Mouse (Mus musculus): Measurements from ENCODE around the gene Chrm2.

The Chrm2 gene

GRCm38 (mm10) chr6:36387612-36388400 lies at the start of gene Chrm2:
TSS of gene Chrm2 (plus strand) at chr6:36388084.
- DNase-seq (ENCODE audit: low spot score) = peak; percentile 7

DNA sequence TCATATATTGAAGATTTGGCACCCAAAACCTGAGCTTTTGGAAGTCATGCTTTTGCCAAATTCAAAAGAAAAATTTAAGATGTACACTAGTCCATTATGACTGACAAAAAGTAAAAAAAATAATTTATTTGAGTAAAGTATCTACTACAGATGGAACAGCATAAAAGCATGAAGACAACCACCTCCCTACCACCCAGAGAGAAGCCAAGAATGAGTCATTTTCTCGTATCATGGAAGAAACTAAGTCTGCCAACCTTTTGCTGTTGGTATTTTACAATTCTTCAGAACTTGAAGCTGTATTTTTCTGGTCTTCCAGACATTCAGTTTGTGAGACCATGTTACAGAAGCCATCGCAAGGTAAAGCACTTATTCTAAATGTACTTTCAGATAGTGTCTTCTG lies 13.9 kb upstream of the Chrm2 start:
- no peak for DNase-seq (ENCODE audit: low spot score)

DNA sequence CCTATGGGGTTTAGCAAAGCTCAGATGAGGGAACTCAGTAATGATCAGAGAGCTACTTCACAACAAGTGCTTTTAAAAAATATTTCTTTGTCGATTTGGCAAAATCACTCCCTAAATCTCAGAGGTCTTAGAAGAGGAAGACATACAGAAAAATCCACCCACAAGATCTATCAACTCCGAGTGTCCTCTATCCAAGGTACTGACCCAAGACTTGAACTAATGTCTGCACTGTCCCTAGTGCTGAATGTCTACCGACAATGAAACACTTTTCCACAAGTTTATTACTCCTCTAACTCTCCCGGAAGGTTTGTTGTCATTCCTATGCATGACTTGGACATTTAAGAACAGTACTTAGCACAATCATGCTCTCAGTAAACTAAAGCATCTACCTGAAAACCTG lies 9.9 kb upstream of the Chrm2 start:
- no peak for DNase-seq (ENCODE audit: low spot score)

DNA sequence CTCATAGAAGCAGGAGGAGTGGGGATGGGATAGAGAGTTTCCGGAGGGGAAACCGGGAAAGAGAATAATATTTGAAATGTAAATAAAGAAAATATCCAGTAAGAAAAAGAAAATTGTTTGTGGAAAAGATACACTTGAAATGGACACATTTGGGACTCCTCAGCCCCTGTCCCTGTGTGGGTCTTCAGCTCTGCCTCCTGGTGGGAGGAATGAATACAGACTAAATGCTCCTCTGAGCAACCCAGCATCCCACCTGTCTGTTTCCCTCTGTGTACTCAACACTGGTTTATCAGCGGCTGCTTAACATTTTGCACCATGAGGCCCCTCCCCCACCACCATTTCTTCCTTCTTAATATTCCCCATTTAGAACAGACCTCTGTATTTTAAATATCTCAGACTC lies 3.8 kb upstream of the Chrm2 start:
- DNase-seq (ENCODE audit: low spot score) = no peak

GRCm38 (mm10) chr6:36388401-36389259 lies 746 bp downstream of the Chrm2 start:
- peak; percentile 4 for DNase-seq (ENCODE audit: low spot score)

- DNase-seq (ENCODE audit: low spot score) = no peak
These were observed 1.5 kb downstream of the Chrm2 start for GRCm38 (mm10) chr6:36389260-36389965.

GRCm38 (mm10) chr6:36393705-36394104 lies 5.8 kb downstream of the Chrm2 start:
- DNase-seq (ENCODE audit: low spot score) = no peak

- DNase-seq (ENCODE audit: low spot score) = no peak
These were observed 17.3 kb downstream of the Chrm2 start for GRCm38 (mm10) chr6:36405139-36405538.

DNA sequence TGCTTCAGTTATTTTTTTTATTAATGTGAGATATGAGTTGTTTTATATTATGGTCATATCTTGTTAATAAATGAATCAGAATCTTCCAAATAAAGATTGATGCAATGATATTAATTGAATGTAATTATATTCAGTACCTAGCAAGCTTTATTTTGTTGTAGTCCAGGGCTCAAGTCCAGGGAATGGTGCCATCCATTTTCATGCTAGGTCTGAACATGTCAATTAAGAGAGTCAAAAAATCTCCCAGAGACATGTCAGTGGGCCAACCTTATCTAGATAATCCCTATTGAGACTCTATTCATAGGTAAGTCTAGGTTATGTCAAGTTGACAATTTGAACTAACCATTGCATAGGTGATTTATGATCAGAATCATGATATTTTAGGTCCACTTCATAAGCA lies 21.1 kb downstream of the Chrm2 start:
- DNase-seq (ENCODE audit: low spot score) = no peak

- no peak for DNase-seq (ENCODE audit: low spot score)
These were observed 22.2 kb downstream of the Chrm2 start for GRCm38 (mm10) chr6:36410057-36410456.

- no peak for DNase-seq (ENCODE audit: low spot score)
These were observed 31.8 kb downstream of the Chrm2 start for GRCm38 (mm10) chr6:36419716-36420115.

GRCm38 (mm10) chr6:36437964-36438363 lies 50.1 kb downstream of the Chrm2 start:
- DNase-seq (ENCODE audit: low spot score) = no peak

DNA sequence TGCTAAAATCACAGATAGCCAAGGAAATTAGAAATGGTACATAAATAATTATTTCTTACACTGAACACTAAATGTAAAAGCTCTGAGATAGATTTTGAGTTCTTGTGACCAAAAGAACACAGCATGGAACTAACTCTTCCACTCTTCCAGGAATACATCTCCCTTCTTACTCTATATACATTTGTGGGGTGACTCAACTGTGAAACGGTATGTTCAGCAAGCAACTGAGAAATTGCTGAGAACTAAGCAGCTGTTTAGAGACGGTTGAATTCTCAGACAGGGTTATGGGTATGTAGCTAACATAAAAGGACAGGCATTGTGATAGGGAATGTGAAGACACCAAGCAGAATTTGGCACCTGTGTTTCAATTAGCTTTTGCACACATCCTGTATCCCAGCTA lies 51.3 kb downstream of the Chrm2 start:
- DNase-seq (ENCODE audit: low spot score) = no peak

- DNase-seq (ENCODE audit: low spot score) = no peak
These were observed 63.6 kb downstream of the Chrm2 start for GRCm38 (mm10) chr6:36451480-36451879.

- no peak for DNase-seq (ENCODE audit: low spot score)
These were observed 67.2 kb downstream of the Chrm2 start for GRCm38 (mm10) chr6:36455071-36455470.

DNA sequence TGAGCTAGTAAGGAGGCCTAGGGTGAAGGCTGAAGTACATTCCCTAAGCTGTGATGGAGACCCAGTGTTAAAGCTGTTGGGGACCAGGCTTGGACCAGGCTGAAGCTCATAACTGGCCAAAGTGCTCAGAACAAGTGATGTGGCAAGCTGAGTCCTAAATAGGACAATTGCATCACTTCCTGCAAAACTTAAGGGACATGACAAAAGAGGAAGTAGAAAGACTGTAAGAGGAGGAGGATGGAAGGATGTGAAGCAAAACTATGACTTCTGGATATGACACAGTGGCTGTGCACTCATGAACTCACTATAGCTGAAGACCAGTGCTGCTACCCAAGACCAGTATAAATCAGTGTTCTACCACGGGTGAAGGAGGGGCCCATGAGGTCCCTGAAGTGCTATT lies 69.1 kb downstream of the Chrm2 start:
- no peak for DNase-seq (ENCODE audit: low spot score)

- DNase-seq (ENCODE audit: low spot score) = no peak
These were observed 76.1 kb downstream of the Chrm2 start for GRCm38 (mm10) chr6:36464008-36464407.

DNA sequence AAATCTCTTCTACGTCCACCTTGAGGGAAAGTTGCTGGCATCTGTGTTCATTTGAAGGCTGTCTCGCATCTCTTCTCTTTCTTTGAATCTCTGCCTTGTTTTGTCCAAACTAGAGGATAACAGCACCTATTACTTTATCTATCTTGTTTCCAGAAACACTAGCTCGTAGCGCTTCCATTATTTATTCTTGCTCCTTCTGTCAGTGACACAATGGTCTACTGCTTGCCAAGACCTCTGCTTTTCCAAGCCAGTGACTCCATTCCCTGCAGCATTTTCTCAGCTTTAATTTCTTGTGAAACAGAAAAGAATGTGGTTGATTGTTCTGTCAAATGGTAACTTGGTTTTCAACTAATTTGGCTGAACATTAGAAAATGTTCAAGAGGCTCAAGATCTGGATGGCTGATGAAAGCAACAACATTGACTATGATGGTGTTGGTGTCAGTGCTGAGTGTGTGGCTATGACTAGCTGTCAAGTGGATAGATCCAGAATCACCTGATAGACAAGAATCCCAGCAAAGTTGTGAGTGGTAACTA lies 96.3 kb downstream of the Chrm2 start:
- DNase-seq (ENCODE audit: low spot score) = no peak

GRCm38 (mm10) chr6:36507008-36507663 lies 119.3 kb downstream of the Chrm2 start:
- no peak for DNase-seq (ENCODE audit: low spot score)

- no peak for DNase-seq (ENCODE audit: low spot score)
These were observed 120.1 kb downstream of the Chrm2 start for GRCm38 (mm10) chr6:36507946-36508345.

DNA sequence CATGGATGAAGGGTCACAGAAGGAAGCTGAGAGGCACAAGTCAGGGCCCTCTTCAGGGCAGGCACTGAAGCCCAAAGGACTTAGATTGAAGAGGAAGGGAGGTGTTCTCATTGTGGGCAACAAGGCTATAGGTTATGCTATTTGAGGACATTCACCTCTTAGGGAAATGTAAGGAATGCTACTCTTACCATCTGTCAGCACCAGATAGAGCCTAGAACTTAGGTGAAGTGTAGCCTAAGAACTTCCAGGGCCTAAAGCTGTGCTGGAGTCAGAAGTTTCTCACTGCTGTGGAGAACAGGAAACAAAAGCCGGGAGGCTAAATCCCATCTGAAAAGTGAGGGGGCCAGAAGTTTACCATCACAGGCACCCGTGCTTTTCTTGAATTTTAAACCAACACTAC lies 120.6 kb downstream of the Chrm2 start:
- no peak for DNase-seq (ENCODE audit: low spot score)

DNA sequence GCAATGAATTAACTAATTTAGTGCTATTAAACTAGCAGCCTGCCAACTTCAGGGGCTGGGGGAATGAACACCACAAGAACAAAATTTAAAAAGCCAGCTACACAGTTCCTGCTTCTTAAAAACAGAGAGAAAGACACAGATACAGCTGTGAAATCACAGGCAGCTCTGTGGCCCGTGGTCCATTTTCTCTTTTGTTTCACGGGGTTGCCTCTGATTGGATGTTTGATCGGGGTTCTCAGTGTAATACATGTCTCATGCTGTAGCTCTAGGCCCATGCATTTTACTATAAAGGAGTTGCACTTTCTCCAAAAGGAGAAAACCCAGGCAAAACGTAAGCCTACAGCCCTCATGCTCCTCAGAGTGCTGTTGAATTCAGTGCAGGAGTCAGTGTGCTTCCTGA lies 128.6 kb downstream of the Chrm2 start:
- DNase-seq (ENCODE audit: low spot score) = no peak
